Mouse (Mus musculus): ENCODE results near the gene Mettl23. TPM values are rescaled to one million over a fixed set of nuclear protein-coding genes. Genes with fewer than 3 reads are reported as not detected.
"Not testable (repeated sequence)": the region's sequence is repeated elsewhere in the genome, so short reads cannot be mapped to it uniquely, and the experiment has no call there.

Gene Mettl23
- polyA plus RNA-seq, 1 experiment from 2014 or later, result 61.2 TPM

DNA sequence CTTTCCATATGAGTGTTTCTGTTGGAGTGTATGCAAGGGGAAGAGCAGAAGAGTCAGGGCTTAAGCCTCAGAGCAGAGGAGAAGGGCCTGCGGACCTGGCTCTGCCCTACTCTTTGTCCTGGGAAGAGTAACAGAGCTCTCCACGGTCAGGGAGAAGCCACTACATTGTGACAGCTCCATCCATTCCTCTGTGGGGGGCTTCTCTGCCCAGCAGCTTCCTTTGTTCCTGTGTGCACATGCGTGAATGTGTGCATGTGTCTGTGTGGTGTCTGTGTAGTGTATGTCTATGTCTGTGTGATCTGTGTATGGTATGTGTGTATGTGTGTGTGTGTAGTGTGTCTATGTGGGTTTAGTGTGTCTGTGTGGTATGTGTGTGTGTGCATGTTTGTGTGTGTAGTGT is 52.3 kb downstream of the Mettl23 start:
- Histone ChIP-seq H3K4me2 (ENCODE audit: low read depth) (no peak overlapping the region), H3K4me1 (ENCODE audit: control insufficient read depth, insufficient read depth, low read length) (no peaks in the 10 kb centered on the region), H3K27ac (ENCODE audit: low read depth, low read length) (no peak overlapping the region), H3K9ac (ENCODE audit: low read length) (no peak overlapping the region), H3K36me3 (ENCODE audit: control insufficient read depth, insufficient read depth, low read length) (no peaks in the 10 kb centered on the region), H3K27me3 (ENCODE audit: control insufficient read depth, insufficient read depth, low read length) (no peaks in the 10 kb centered on the region), H3K9me3 (ENCODE audit: control insufficient read depth, low read length) (no peaks in the 10 kb centered on the region), H3K4me3 (ENCODE audit: low read depth, low read length) (no peak overlapping the region)
- ATAC-seq (ENCODE audit: insufficient read depth, low FRiP score, low TSS enrichment), result no peak
- no peak for DNase-seq (ENCODE audit: low spot score)
- 59% methylated on average over 3 of the region's 3 CpGs for WGBS

DNA sequence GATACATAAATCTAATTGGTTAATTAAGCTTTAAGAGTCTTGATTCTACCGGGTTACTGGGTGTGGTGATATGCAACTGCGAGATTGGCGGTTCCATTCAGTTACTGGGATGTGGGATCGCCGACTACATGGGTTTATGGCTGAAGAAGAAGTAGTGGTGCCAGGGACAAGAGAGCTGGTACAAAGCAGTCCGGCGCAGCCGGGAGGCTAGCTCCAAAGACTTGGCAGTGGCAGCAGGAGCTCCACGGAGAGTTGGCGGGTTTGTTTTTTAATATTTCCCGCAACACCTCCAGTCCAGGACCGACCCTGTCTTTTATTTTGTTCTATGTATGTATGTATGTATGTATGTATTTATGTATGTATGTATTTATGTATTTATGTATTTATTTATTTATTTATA is 56.2 kb downstream of the Mettl23 start:
- no peak for DNase-seq (ENCODE audit: low spot score)
- no peaks in the 10 kb centered on the region for H3K36me3 ChIP-seq (ENCODE audit: control insufficient read depth, insufficient read depth, low read length)
- 92% methylated on average over 12 of the region's 12 CpGs for WGBS
- no peaks in the 10 kb centered on the region for H3K4me1 ChIP-seq (ENCODE audit: control insufficient read depth, insufficient read depth, low read length)
- ATAC-seq (ENCODE audit: insufficient read depth, low FRiP score, low TSS enrichment), result no peak
- no peak overlapping the region for H3K4me3 ChIP-seq (ENCODE audit: low read depth, low read length)
- no peak overlapping the region for H3K27ac ChIP-seq (ENCODE audit: low read depth, low read length)
- no peak overlapping the region for H3K4me2 ChIP-seq (ENCODE audit: low read depth)
- no peaks in the 10 kb centered on the region for H3K27me3 ChIP-seq (ENCODE audit: control insufficient read depth, insufficient read depth, low read length)
- no peak overlapping the region for H3K9ac ChIP-seq (ENCODE audit: low read length)
- no peaks in the 10 kb centered on the region for H3K9me3 ChIP-seq (ENCODE audit: control insufficient read depth, low read length)

DNA sequence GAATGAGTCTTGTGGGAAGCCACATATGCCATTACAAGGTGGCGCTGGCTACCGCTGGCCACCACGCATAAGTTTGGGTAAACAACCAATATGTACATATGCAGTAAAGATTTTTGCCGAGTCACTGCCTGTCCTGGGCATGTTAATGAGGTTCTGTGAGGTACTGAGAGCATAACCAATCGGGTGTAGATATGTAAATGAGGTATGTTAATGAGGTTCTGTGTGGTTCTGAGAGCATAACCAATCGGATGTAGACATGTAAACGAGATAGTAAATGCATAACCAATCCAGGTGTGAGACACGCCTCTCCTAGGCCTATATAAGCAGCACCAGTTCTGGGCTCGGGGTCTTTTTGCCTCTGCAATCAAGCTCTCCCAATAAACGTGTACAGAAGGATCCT is 59.5 kb downstream of the Mettl23 start:
- not testable (repeated sequence) for H3K9me3 ChIP-seq (ENCODE audit: control insufficient read depth, low read length); H3K36me3 ChIP-seq (ENCODE audit: control insufficient read depth, insufficient read depth, low read length)
- WGBS, result 89% methylated on average over 10 of the region's 10 CpGs

More for the DNA sequence above, 59.5 kb downstream of the Mettl23 start:
- not testable (repeated sequence) for H3K27me3 ChIP-seq (ENCODE audit: control insufficient read depth, insufficient read depth, low read length); H3K27ac ChIP-seq (ENCODE audit: low read depth, low read length); DNase-seq (ENCODE audit: low spot score); H3K9ac ChIP-seq (ENCODE audit: low read length); H3K4me3 ChIP-seq (ENCODE audit: low read depth, low read length); ATAC-seq (ENCODE audit: insufficient read depth, low FRiP score, low TSS enrichment); H3K4me1 ChIP-seq (ENCODE audit: control insufficient read depth, insufficient read depth, low read length); H3K4me2 ChIP-seq (ENCODE audit: low read depth)

Other genes with a start within 250 kb of the Mettl23 start
- gene Rhbdf2, start 216.3 kb upstream of the Mettl23 start, polyA plus RNA-seq (2014; fragmentation: Nextera tagmentation; extraction: Ambion mirVana), result 4.9 and 5.3 TPM in 2 replicates
- 0.37 and 0.53 TPM in 2 replicates for gene Prcd, start 189.7 kb upstream of the Mettl23 start, polyA plus RNA-seq (2014; fragmentation: Nextera tagmentation; extraction: Ambion mirVana)
- gene Cygb, start 189.0 kb upstream of the Mettl23 start, polyA plus RNA-seq (2014; fragmentation: Nextera tagmentation; extraction: Ambion mirVana), result 2.3 and 3.0 TPM in 2 replicates
- not detected in 2 replicates for gene St6galnac1, start 67.8 kb upstream of the Mettl23 start, polyA plus RNA-seq (2014; fragmentation: Nextera tagmentation; extraction: Ambion mirVana)
- gene Mxra7, start 15.2 kb upstream of the Mettl23 start, polyA plus RNA-seq (2014; fragmentation: Nextera tagmentation; extraction: Ambion mirVana), result 46.0 and 51.1 TPM in 2 replicates
- gene Jmjd6, start 171 bp downstream of the Mettl23 start, polyA plus RNA-seq (2014; fragmentation: Nextera tagmentation; extraction: Ambion mirVana), result 86.0 and 88.4 TPM in 2 replicates
- 33.2 and 41.1 TPM in 2 replicates for gene Mfsd11, start 9.2 kb downstream of the Mettl23 start, polyA plus RNA-seq (2014; fragmentation: Nextera tagmentation; extraction: Ambion mirVana)
- gene Srsf2, start 9.8 kb downstream of the Mettl23 start, polyA plus RNA-seq (2014; fragmentation: Nextera tagmentation; extraction: Ambion mirVana), result 917 and 938 TPM in 2 replicates
- 7.5 and 8.4 TPM in 2 replicates for gene Mgat5b, start 75.6 kb downstream of the Mettl23 start, polyA plus RNA-seq (2014; fragmentation: Nextera tagmentation; extraction: Ambion mirVana)